Mouse (Mus musculus) v-Abl transformed pro-B cells (cell line): ENCODE results near the gene Dok7.

Experiments
- in situ Hi-C, 2 experiments: fragments of 400-800 bp; cut with MboI; formaldehyde crosslinking; loops; one replicate each; pipeline ENCODE4 v1.15.1; 2025; ENCODE audit not compliant: unreplicated experiment in 2 of 2

Dok7 gene

DNA sequence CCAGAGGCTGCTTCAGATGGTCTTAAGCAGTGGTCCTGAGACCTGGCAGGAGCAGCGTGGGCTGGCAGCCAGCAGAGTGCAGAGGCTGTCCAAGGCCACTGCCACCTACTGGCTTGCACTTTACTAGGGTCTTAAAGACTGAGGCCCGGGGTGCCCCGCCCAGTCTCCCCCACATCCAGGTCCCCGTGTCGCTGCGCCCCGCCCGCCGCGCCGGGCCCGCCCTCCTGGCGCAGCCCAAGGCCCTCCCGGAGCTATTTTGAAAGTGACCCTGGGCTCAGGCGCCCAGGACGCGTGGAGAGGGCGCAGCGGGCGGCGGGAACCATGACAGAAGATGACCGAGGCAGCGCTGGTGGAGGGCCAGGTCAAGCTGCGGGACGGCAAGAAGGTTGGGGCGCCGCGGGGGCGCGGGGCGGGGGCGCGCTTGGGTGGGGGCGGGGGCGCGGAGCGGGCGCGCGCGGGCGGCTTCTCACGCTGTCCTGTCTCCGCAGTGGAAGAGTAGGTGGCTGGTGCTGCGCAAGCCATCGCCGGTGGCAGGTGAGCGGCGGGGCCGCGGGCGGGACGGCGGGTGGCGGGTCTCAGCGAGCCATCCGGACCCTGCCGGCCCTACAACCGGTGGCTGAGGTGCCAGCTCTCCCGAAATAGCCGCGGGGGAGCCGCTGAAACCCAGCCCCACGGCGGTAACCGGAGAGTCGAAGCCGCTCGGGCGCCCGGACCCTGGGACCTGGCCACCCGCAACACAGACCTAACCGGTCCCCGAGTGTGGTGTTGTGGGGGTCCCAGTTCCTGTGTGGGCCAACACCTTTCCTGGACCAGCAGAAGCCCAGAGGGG is at the start of gene Dok7:
Dok7 (plus strand) TSS at position 163 of the 829 bp plus-strand sequence.
- in situ Hi-C loops = no loop called here

DNA sequence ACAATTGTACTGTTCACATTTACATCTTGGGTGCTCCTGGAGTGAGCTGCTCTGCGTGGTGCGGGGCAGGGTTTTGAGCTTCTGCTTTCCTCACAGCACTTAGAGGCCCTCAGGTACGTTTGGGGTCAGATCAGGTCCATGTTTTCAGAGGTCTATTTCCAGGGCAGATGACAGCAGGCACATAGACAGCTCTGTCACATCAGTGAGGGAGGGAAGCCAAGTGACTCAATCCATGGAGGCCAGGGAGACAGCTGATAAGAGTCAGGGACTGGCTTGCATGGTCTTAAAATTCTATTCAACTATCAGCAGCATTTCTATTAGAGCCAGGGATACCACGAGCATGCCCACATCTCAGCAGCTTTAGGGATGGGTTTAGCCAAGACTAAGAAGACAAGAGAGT is 47.4 kb upstream of the Dok7 start:
- in situ Hi-C loops = no loop called here

- in situ Hi-C loops = no loop called here
Observed at GRCm38 (mm10) chr5:35010656-35011055, 45.9 kb upstream of the Dok7 start.

DNA sequence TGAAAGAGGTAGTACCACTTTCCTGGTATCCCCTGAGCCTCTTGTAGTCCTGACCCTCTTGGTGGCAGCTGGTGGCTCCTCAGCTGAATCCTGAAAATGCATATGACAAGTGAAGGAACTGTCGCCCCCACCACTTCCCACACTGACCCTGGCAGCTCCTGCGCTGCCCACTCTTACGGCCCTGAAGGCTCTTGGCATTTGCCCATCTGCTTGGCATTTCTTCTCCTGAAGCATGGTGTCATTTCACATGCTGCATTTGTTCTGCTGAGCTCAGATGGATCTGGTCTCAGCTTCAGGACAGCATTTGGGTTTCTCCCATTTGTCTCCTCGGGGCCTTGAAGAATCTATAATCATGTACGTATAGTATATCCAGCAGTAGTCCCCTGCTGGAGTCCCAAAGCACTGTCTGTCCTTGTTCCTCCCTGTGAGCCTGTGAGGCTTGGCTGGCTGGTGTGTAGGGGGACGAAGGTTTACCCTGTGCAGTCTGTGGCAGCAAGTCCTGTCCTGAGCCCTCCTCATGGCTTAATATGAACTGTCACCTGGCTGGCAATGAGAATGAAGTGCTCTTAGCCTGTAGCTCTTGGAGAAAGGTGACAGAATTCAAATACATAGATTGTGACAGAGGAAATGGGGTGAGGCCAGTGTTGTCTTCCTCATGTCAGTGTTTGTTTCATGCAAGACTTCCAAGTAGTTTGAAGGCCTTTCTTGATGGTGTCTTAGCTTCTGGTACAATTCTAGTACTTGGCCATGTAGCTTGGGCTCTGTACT is 45.2 kb upstream of the Dok7 start:
- in situ Hi-C loops = no loop called here

DNA sequence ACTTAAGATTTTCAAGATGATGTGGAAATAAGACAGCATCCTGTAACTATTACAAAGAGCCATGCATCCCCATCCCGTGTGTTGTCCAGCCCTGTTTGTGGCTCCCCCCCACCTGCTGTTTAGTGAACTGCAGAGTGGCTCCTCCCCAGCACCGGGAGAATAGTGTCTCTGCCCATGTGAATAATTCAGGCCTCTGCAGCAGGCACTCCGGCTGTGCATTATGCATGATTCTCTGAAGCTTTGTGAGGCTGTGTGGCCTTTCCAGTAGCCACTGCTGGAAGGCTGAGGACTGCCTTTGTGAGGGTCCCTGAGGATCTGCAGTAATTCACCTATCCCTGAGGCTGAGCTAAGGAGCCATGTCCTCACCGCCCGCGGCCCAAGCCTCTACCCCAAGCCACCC is 42.5 kb upstream of the Dok7 start:
- in situ Hi-C loops = no loop called here

GRCm38 (mm10) chr5:35019673-35020300 is 36.8 kb upstream of the Dok7 start:
- in situ Hi-C loops = no loop called here

- in situ Hi-C loops = no loop called here
Observed at GRCm38 (mm10) chr5:35020410-35021241, 35.9 kb upstream of the Dok7 start.

DNA sequence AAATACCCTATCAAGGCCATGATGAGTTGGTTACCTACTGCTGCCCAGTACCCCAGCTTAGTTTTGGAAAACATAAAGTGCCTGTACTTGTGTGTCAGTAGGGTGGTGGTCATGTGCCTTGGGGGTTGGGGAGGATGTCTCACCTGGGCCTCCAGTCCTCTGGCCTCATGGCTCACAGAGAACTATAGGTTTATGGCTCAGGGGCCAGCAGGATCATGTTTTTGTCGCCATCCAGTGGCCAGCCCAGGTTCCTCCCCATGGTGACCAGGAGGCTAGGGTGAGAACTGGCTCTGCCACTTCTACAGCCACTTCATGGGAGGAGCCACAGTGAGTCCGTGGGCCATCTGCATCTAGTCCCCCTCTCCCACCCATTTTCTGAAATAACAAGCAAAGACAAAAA is 31.6 kb upstream of the Dok7 start:
- in situ Hi-C loops = loop anchor here (25.0 kb wide), 2 partner anchors 513 to 738 kb away; partner anchors contain the start of genes Tnip2 (in 2 of the 2), Cfap99 (in 1 of the 2) and Zfyve28 (in 1 of the 2)

DNA sequence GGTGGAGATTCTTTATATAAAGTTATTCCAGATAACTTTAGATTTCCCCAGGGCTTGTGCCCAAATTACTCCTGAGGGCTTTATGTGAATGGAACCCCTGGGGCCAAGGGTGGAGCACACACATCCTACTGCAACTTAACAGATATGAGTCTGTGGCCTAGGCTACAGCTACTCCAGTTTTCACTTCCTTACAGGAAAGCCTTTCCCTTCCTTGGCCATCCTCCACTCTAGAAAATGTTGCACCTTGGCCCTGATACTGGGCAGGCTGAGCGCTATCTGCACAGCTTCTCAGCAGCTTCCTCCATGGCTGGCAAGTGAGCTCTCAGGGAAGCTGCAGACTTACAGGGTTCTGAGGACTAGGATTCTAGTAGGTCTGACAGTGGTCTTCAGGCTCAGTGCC is 27.3 kb upstream of the Dok7 start:
- in situ Hi-C loops = loop anchor here (25.0 kb wide), 2 partner anchors 517 to 742 kb away; partner anchors contain the start of genes Tnip2 (in 2 of the 2), Cfap99 (in 1 of the 2) and Zfyve28 (in 1 of the 2)

DNA sequence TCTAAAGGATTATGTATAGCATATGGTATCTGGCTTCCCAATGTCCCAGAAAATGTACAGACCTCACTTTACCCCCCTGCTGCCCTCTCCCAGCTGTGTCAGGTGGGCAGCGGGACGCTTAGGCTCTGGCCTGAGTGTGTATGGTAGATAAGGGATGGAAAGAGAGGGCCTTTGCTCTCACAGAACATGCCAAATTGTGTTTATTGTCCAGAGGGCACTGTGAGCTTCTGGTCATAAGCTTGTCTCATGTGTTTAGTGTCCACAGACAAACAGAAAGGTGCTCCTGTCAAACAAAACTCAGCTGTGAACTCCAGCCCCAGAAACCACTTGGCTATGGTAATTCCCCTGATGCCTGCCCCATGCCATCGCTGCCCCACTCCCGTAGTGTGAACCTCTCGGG is 26.8 kb upstream of the Dok7 start:
- in situ Hi-C loops = loop anchor here (25.0 kb wide), 2 partner anchors 517 to 742 kb away; partner anchors contain the start of genes Tnip2 (in 2 of the 2), Cfap99 (in 1 of the 2) and Zfyve28 (in 1 of the 2)

- in situ Hi-C loops = loop anchor here (25.0 kb wide), 2 partner anchors 521 to 746 kb away; partner anchors contain the start of genes Tnip2 (in 2 of the 2), Cfap99 (in 1 of the 2) and Zfyve28 (in 1 of the 2)
Observed at GRCm38 (mm10) chr5:35033068-35033467, 23.5 kb upstream of the Dok7 start.

DNA sequence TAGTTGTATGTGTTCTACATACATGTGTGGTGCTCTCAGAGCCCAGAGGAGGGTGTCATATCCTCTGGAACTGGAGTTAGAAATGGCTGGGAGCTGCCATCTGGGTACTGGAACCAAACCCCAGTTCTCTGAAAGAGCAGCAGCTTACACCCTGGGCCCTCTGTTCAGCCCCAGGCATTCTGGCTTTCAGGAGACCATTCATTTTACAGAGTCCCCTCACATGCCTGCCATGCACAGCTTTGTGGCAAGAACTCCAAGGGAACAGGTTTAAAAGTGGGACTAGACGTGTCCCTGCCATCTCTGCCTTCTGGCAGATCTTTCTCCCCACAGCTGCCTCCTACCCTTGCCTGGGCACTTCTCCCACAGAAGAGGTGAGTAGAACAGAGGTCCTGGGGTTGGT is 22.9 kb upstream of the Dok7 start:
- in situ Hi-C loops = loop anchor here (25.0 kb wide), 2 partner anchors 521 to 746 kb away; partner anchors contain the start of genes Tnip2 (in 2 of the 2), Cfap99 (in 1 of the 2) and Zfyve28 (in 1 of the 2)

DNA sequence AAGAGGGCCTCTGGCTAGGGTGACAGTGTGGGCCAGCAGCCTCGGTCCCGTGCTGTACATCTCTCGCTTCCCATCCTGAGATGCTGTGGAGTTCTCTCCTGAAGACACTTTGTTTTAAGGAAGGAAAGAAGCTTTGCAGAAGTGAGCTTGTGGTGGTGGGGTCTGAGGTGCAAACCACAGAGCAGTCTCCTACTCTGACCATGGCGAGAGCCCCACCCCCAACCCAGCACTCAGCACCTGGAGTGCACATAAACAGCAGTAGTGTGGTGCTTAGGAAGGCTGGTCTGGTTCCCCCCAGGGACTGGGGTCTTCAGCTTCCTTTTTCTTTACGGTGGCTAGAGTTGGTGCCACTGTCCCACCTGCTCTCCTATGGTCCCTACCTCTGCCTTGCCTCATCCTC is 21.4 kb upstream of the Dok7 start:
- in situ Hi-C loops = loop anchor here (25.0 kb wide), 2 partner anchors 523 to 748 kb away; partner anchors contain the start of genes Tnip2 (in 2 of the 2), Cfap99 (in 1 of the 2) and Zfyve28 (in 1 of the 2)

DNA sequence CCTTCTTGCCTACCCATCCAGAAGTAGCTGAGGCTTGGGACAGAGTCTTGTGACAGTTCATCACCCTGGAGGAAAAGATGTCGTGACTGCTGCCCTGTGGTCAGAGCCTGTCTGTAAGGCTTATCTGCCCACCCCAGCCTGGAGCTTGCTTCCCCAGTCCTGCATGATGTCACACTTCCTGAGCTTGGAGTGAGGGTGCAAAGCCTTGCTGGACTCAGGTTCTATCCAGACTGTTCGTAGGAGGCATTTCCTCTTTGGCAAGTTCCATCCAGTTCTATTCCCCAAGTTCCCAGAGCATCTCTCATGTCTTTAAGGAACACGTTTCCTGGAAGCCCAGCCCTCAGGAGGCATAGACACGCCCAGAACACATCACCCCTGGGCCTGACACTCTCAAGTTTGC is 20.8 kb upstream of the Dok7 start:
- in situ Hi-C loops = loop anchor here (25.0 kb wide), 2 partner anchors 523 to 748 kb away; partner anchors contain the start of genes Tnip2 (in 2 of the 2), Cfap99 (in 1 of the 2) and Zfyve28 (in 1 of the 2)

DNA sequence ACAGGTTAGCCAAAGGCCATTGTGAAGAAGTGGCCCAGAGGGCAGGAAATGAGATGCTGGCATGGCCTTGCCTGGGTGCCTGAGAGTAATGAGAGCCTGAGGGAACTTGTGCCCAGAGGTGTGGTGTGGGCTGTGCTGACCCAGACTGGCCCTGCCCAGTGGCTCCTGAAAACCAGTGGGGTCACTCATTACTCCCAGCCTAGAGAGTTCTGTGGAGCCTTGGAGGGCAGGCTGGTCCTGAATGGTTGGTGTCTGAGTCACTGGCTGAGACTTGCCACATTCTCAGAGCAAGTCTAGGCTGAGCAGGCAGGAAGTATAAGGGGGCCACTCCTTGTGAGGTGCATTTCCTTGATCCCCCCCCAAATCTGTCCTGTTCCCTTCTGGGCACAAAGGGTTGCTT is 19.1 kb upstream of the Dok7 start:
- in situ Hi-C loops = loop anchor here (25.0 kb wide), 2 partner anchors 525 to 750 kb away; partner anchors contain the start of genes Tnip2 (in 2 of the 2), Cfap99 (in 1 of the 2) and Zfyve28 (in 1 of the 2)

- in situ Hi-C loops = loop anchor here (5.0 to 25.0 kb wide), 5 partner anchors 54 to 754 kb away; partner anchors contain the start of genes Tnip2 (in 2 of the 2), Cfap99 (in 1 of the 2) and Zfyve28 (in 1 of the 2)
Observed at GRCm38 (mm10) chr5:35041268-35041829, 15.2 kb upstream of the Dok7 start, which contains the start of gene Hgfac. Gene Hgfac (plus strand): TSS chr5:35041509.

DNA sequence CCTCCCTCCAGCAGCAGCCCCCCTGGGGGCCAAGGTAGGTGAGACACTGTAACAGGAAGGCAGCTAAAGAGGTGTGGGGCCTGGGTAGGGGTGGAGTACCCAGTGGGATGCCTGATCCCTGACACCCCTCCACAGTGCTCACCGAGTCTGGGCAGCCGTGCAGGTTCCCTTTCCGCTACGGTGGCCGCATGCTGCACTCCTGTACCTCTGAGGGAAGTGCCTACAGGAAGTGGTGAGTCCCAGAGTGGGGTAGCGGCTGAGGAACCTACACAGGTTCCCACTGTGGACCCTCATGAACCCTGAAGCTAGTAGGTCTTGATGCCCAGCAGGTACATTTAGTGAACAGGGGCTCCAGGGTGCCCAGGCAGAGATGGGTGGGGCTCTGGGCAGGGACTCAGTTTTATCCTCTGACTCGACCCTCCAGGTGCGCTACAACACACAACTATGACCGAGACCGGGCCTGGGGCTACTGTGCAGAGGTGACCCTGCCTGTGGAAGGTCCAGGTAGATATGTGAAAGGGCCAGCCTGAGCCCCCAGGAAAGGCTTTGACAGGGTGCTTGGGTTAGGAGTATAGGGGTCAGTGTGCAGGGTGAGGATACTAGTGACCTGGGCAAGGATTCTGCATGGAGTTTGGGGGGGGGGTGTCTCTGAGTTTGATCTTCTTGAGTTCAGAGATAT is 14.0 kb upstream of the Dok7 start:
- in situ Hi-C loops = loop anchor here (5.0 to 25.0 kb wide), 5 partner anchors 55 to 755 kb away; partner anchors contain the start of genes Tnip2 (in 2 of the 2), Cfap99 (in 1 of the 2) and Zfyve28 (in 1 of the 2)

GRCm38 (mm10) chr5:35043110-35043451 is 13.5 kb upstream of the Dok7 start:
- in situ Hi-C loops = loop anchor here (5.0 to 25.0 kb wide), 5 partner anchors 56 to 756 kb away; partner anchors contain the start of genes Tnip2 (in 2 of the 2), Cfap99 (in 1 of the 2) and Zfyve28 (in 1 of the 2)
